Mouse (Mus musculus) spleen, postnatal 14 days (tissue): ENCODE measurements around the gene Prpsap1.
"Not testable (repeated sequence)": the region's sequence is repeated elsewhere in the genome, so short reads cannot be mapped to it uniquely, and the experiment has no call there.

Experiments used
- DNase-seq, 2 experiments: peaks; one replicate each; pipeline ENCODE4 v3.0.0; 2021 to 2022; ENCODE audit warnings: low spot score in 2 of 2

Prpsap1 gene

GRCm38 (mm10) chr11:116515330-116516020 lies 21.5 kb upstream of the Prpsap1 start:
- no peak for DNase-seq

GRCm38 (mm10) chr11:116513531-116514038 lies 19.6 kb upstream of the Prpsap1 start:
- no peak for DNase-seq

GRCm38 (mm10) chr11:116512987-116513386 lies 19.0 kb upstream of the Prpsap1 start:
- no peak for DNase-seq

- no peak for DNase-seq
Measured at GRCm38 (mm10) chr11:116512154-116512553, 18.2 kb upstream of the Prpsap1 start.

GRCm38 (mm10) chr11:116511301-116511868 lies 17.4 kb upstream of the Prpsap1 start:
- DNase-seq = no peak

- no peak for DNase-seq
Measured at GRCm38 (mm10) chr11:116508689-116509088, 14.7 kb upstream of the Prpsap1 start.

- no peak for DNase-seq
Measured at GRCm38 (mm10) chr11:116506151-116506875, 12.3 kb upstream of the Prpsap1 start.

- no peak for DNase-seq
Measured at GRCm38 (mm10) chr11:116505573-116505972, 11.6 kb upstream of the Prpsap1 start.

GRCm38 (mm10) chr11:116504516-116504915 lies 10.5 kb upstream of the Prpsap1 start:
- no peak for DNase-seq

- DNase-seq = no peak
Measured at GRCm38 (mm10) chr11:116501005-116501746, 7.2 kb upstream of the Prpsap1 start.

- no peak for DNase-seq
Measured at GRCm38 (mm10) chr11:116499018-116499417, 5.0 kb upstream of the Prpsap1 start.

- no peak for DNase-seq
Measured at GRCm38 (mm10) chr11:116498596-116498995, 4.6 kb upstream of the Prpsap1 start.

- no peak for DNase-seq
Measured at GRCm38 (mm10) chr11:116497313-116497712, 3.3 kb upstream of the Prpsap1 start.

- no peak for DNase-seq
Measured at GRCm38 (mm10) chr11:116494474-116495174, 622 bp upstream of the Prpsap1 start.

- DNase-seq = no peak
Measured at GRCm38 (mm10) chr11:116493191-116493590, 811 bp downstream of the Prpsap1 start.

- not testable (repeated sequence) for DNase-seq
Measured at GRCm38 (mm10) chr11:116492507-116492906, 1.5 kb downstream of the Prpsap1 start.

GRCm38 (mm10) chr11:116491338-116491737 lies 2.7 kb downstream of the Prpsap1 start:
- DNase-seq = no peak

- DNase-seq = peak; percentile 83 to 85
Measured at GRCm38 (mm10) chr11:116490232-116491107, 3.5 kb downstream of the Prpsap1 start.

GRCm38 (mm10) chr11:116489771-116490231 lies 4.2 kb downstream of the Prpsap1 start:
- DNase-seq = no peak

- DNase-seq = no peak
Measured at GRCm38 (mm10) chr11:116488693-116489375, 5.2 kb downstream of the Prpsap1 start.
